Mouse (Mus musculus) small intestine, adult 2 months (tissue): ENCODE results near the gene Dnaaf2.

ENCODE experiments used
- CTCF ChIP-seq: fragments of 200-500 bp; IDR thresholded peaks from 2 replicates; pipeline ENCODE4 v1.5.1; 2012; ENCODE audit warnings: low read depth, mild to moderate bottlenecking, control low read depth, inconsistent platforms, low read length, moderate library complexity, mixed read lengths; ENCODE audit not compliant: insufficient replicate concordance, insufficient read length; ENCODE audit errors: extremely low read depth
- POLR2A ChIP-seq: fragments of 200-500 bp; IDR thresholded peaks from 2 replicates; pipeline ENCODE4 v1.6.1; 2012; ENCODE audit warnings: low read depth, mild to moderate bottlenecking, control low read depth, inconsistent platforms, low read length, moderate library complexity

- TF ChIP-seq POLR2A (no peak), CTCF (no peak)
Observed at GRCm38 (mm10) chr12:69179371-69179770, 18.9 kb downstream of the Dnaaf2 start.
